Mouse (Mus musculus): ENCODE results near the gene Nt5c2.

Nt5c2 gene

GRCm38 (mm10) chr19:47014447-47015381, at the start of gene Nt5c2, which contains the start of gene Ina:
Nt5c2 (minus strand) TSS chr19:47015153.
Ina (plus strand) TSS chr19:47014698.
- peak; percentile 55 to 77 for DNase-seq (ENCODE audit: low spot score in 2 of 2)

- DNase-seq (ENCODE audit: low spot score in 2 of 2) = no peak
These were observed 42.7 kb upstream of the Nt5c2 start for GRCm38 (mm10) chr19:47057684-47058083.

GRCm38 (mm10) chr19:47053471-47053870, 38.5 kb upstream of the Nt5c2 start:
- no peak for DNase-seq (ENCODE audit: low spot score in 2 of 2)

GRCm38 (mm10) chr19:47052927-47053326, 38.0 kb upstream of the Nt5c2 start:
- DNase-seq (ENCODE audit: low spot score in 2 of 2) = no peak

GRCm38 (mm10) chr19:47050271-47051032, 35.5 kb upstream of the Nt5c2 start, which contains the start of gene Pcgf6:
Pcgf6 (minus strand) TSS chr19:47050906.
- peak; percentile 65 to 77 for DNase-seq (ENCODE audit: low spot score in 2 of 2)

GRCm38 (mm10) chr19:47049840-47050239, 34.9 kb upstream of the Nt5c2 start:
- DNase-seq (ENCODE audit: low spot score in 2 of 2) = no peak

- DNase-seq (ENCODE audit: low spot score in 2 of 2) = no peak
These were observed 34.1 kb upstream of the Nt5c2 start for GRCm38 (mm10) chr19:47049061-47049460.

- no peak for DNase-seq (ENCODE audit: low spot score in 2 of 2)
These were observed 32.4 kb upstream of the Nt5c2 start for GRCm38 (mm10) chr19:47047236-47047833.

GRCm38 (mm10) chr19:47046343-47046742, 31.4 kb upstream of the Nt5c2 start:
- DNase-seq (ENCODE audit: low spot score in 2 of 2) = no peak

- no peak for DNase-seq (ENCODE audit: low spot score in 2 of 2)
These were observed 28.7 kb upstream of the Nt5c2 start for GRCm38 (mm10) chr19:47043608-47044007.

GRCm38 (mm10) chr19:47040720-47041473, 25.9 kb upstream of the Nt5c2 start:
- DNase-seq (ENCODE audit: low spot score in 2 of 2) = no peak

GRCm38 (mm10) chr19:47036596-47036995, 21.6 kb upstream of the Nt5c2 start:
- no peak for DNase-seq (ENCODE audit: low spot score in 2 of 2)

GRCm38 (mm10) chr19:47034916-47035315, 20.0 kb upstream of the Nt5c2 start:
- DNase-seq (ENCODE audit: low spot score in 2 of 2) = no peak

- no peak for DNase-seq (ENCODE audit: low spot score in 2 of 2)
These were observed 16.8 kb upstream of the Nt5c2 start for GRCm38 (mm10) chr19:47031770-47032169.

GRCm38 (mm10) chr19:47029796-47030195, 14.8 kb upstream of the Nt5c2 start:
- no peak for DNase-seq (ENCODE audit: low spot score in 2 of 2)

- no peak for DNase-seq (ENCODE audit: low spot score in 2 of 2)
These were observed 11.6 kb upstream of the Nt5c2 start for GRCm38 (mm10) chr19:47026513-47026912.

- DNase-seq (ENCODE audit: low spot score in 2 of 2) = no peak
These were observed 10.0 kb upstream of the Nt5c2 start for GRCm38 (mm10) chr19:47024954-47025353.

- no peak for DNase-seq (ENCODE audit: low spot score in 2 of 2)
These were observed 8.6 kb upstream of the Nt5c2 start for GRCm38 (mm10) chr19:47023546-47023945.

- DNase-seq (ENCODE audit: low spot score in 2 of 2) = no peak
These were observed 7.8 kb upstream of the Nt5c2 start for GRCm38 (mm10) chr19:47022709-47023108.

- DNase-seq (ENCODE audit: low spot score in 2 of 2) = peak in 1 of 2 experiments; percentile 40
These were observed 4.4 kb upstream of the Nt5c2 start for GRCm38 (mm10) chr19:47019326-47019725.

- DNase-seq (ENCODE audit: low spot score in 2 of 2) = no peak
These were observed 3.4 kb upstream of the Nt5c2 start for GRCm38 (mm10) chr19:47018330-47018729.

Data from cerebellum, postnatal 4 days (tissue).